Mouse (Mus musculus) heart, embryonic 15.5 days (tissue): ENCODE measurements around the gene Ap4s1. TPM values are rescaled to one million over a fixed set of nuclear protein-coding genes. Genes with fewer than 3 reads are reported as not detected.

Source experiments
- ATAC-seq: fragments of 200-750 bp; cut with Nextera tagmentation; replicated peaks from 2 replicates; pipeline ENCODE4 v1.8.0; 2017; ENCODE audit warnings: low read depth, moderate TSS enrichment; ENCODE audit not compliant: insufficient number of reproducible peaks, insufficient read depth, low FRiP score
- H3K27ac ChIP-seq: fragments of 300-500 bp; sonication (generic); 2 replicates; pipeline ENCODE4 v1.5.1; 2015; ENCODE audit warnings: mild to moderate bottlenecking, inconsistent platforms
- H3K27me3 ChIP-seq: fragments of 300-500 bp; sonication (generic); 2 replicates; pipeline ENCODE4 v1.6.1; 2015; ENCODE audit warnings: inconsistent platforms
- H3K36me3 ChIP-seq: fragments of 300-500 bp; sonication (generic); 2 replicates; pipeline ENCODE4 v1.6.1; 2015; ENCODE audit warnings: mild to moderate bottlenecking, inconsistent platforms
- H3K4me1 ChIP-seq: fragments of 300-500 bp; sonication (generic); replicated peaks from 2 replicates; pipeline ENCODE4 v1.6.1; 2015; ENCODE audit warnings: inconsistent platforms
- H3K4me2 ChIP-seq: fragments of 300-500 bp; sonication (generic); 2 replicates; pipeline ENCODE4 v1.6.1; 2015; ENCODE audit warnings: inconsistent platforms, mild to moderate bottlenecking, moderate library complexity
- H3K4me3 ChIP-seq: fragments of 300-500 bp; sonication (generic); 2 replicates; pipeline ENCODE4 v1.5.1; 2015; ENCODE audit warnings: mild to moderate bottlenecking, inconsistent platforms
- H3K9ac ChIP-seq: fragments of 300-500 bp; sonication (generic); 2 replicates; pipeline ENCODE4 v1.6.1; 2015; ENCODE audit warnings: mild to moderate bottlenecking, inconsistent platforms
- H3K9me3 ChIP-seq: fragments of 300-500 bp; sonication (generic); replicated peaks from 2 replicates; pipeline ENCODE4 v1.6.1; 2016; ENCODE audit warnings: inconsistent platforms
- WGBS: fragments of 180-500 bp; shearing (Covaris S2); methylation state at CpG from one replicate; pipeline ENCODE4 v1.1.7; 2015; ENCODE audit warnings: mixed read lengths; 5-methylcytosine and 5-hydroxymethylcytosine counted together
- polyA plus RNA-seq: library from polyadenylated mRNA; unstranded; fragments of >200 nt; fragmentation: Nextera tagmentation; extraction: Ambion mirVana; gene quantifications from 2 replicates; pipeline ENCODE4 v1.2.1, GENCODE M21; 2015

The Ap4s1 gene
- polyA plus RNA-seq, 1 experiment from 2014 or later = 37.5 TPM

DNA sequence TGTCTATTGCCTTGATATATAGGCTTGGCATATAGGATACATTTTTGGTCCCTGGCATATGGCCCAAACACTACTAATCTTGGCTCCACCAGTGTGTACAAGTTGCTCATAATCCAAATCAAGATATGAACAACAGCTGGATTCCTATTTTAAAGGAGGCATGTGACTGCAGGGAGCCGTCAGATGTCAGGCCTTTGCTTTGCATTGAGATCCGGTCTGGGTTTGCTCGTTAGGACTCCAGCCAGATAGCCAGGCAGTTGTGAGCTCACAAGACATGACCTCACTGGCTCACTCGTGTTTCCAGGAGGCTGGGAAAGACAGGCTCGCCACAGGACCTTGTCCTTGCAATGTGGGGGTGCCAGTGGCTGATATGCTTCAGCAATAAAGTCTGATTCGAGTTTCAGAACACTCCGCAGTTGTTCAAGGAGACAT lies 45.0 kb downstream of the Ap4s1 start:
- H3K9me3 ChIP-seq = no peaks in the 10 kb centered on the region
- peak; percentile 76; the same call in 1 of the 2 replicates for ATAC-seq
- H3K36me3 ChIP-seq = no peaks in the 10 kb centered on the region
- no peaks in the 10 kb centered on the region for H3K27me3 ChIP-seq
- H3K4me1 ChIP-seq = peaks cover 34% of the 10 kb centered on the region
- H3K9ac ChIP-seq = no peak overlapping the region
- H3K4me3 ChIP-seq = no peak overlapping the region
- no peak overlapping the region for H3K4me2 ChIP-seq
- WGBS = 29% methylated on average over 7 of the region's 7 CpGs
- peak overlapping the region; percentile 65 for H3K27ac ChIP-seq

DNA sequence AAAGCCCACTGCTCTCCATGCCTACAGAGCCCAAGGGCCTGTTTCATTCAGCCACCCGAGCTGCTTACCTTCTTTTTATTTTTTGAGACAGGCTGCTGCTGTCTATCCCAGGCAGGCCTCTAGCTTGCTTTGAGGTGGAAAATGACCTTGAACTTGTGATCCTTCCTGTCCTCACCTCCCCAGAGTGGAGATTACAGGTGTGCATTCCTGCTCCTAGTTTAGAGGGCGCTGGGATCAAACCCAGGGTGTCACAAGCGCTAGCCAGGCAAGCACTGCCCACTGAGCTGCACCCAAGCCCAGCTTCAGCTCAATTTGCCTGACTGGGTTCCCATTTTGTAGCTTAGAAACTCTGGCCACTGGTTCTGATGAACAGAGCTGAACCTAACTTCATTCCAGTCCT lies 45.5 kb downstream of the Ap4s1 start:
- 44% methylated on average over 3 of the region's 3 CpGs for WGBS
- Histone ChIP-seq H3K4me1 (peaks cover 34% of the 10 kb centered on the region), H3K9me3 (no peaks in the 10 kb centered on the region), H3K4me2 (no peak overlapping the region), H3K9ac (no peak overlapping the region), H3K4me3 (no peak overlapping the region), H3K27me3 (no peaks in the 10 kb centered on the region), H3K27ac (peak overlapping the region; percentile 65), H3K36me3 (0 out of 2 replicates have a peak, but pooled peaks cover 3% of the 10 kb centered on the region)
- ATAC-seq = no peak

DNA sequence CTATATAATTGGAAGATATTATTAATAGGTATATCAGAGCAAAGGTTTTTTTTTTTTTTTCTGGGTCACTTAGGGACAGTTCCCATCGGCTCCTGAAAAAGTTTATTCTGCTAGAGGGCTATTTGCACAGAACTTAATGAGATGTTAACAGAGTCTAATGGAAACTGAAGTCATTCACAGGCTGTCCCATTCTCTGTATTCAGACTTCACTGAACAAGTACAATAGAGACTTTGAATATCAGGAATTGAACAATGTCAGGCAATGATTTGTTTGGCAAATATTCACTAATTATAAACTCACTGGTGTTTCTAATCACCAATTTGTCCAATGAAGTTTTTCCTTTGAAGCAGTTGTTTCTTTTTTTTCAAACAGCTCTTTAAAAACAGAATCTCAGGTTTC lies 46.0 kb downstream of the Ap4s1 start:
- Histone ChIP-seq H3K9ac (no peak overlapping the region), H3K4me3 (no peak overlapping the region), H3K9me3 (no peaks in the 10 kb centered on the region), H3K27ac (peak overlapping the region; percentile 65), H3K36me3 (peaks cover 6% of the 10 kb centered on the region; the same call in 1 of the 2 replicates), H3K27me3 (no peaks in the 10 kb centered on the region), H3K4me1 (peaks cover 34% of the 10 kb centered on the region), H3K4me2 (no peak overlapping the region)
- 87% methylated on average over 1 of the region's 1 CpGs for WGBS
- ATAC-seq = no peak

DNA sequence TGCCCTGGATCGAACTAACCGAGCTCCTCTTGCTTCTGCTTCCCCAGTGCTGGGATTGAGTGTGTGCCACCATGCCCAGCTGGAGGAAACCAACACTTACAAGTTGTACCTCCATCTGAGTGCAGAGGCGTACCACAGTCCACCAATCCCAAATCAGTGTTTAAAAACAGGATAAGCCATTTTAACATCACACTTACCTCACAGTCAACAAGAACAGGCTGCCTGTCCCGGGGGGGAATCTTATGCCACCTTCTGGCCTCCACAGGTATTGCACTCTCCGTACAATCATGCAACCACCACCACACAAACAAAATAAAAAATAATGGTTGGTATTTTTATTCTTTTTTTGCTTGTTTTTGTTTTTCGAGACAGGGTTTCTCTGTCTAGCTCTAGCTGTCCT lies 50.9 kb downstream of the Ap4s1 start:
- Histone ChIP-seq H3K9me3 (no peaks in the 10 kb centered on the region), H3K4me2 (no peak overlapping the region), H3K4me3 (no peak overlapping the region), H3K27ac (no peak overlapping the region), H3K36me3 (peaks cover 46% of the 10 kb centered on the region), H3K9ac (no peak overlapping the region), H3K27me3 (no peaks in the 10 kb centered on the region), H3K4me1 (peaks cover 8% of the 10 kb centered on the region)
- ATAC-seq = no peak
- WGBS = 83% methylated on average over 6 of the region's 6 CpGs

DNA sequence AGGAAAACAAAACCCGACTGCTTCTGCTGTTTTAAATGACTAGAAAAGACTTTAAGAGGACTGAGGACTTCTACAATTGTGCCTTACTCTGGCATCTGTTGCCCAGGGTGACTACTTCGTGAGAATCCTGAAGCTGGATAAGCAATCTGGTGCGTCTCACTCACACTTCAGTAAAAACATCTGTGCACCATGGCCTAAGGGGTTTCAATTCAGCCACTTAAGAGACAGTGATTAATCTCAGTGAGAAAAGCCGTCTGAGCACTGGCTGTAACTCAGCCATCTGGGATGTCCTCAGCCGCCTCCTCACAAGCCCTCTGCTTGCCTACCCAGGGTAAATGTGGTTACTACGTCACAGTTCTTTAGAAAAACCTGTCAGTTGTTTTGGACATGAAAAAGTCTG lies 54.1 kb downstream of the Ap4s1 start:
- Histone ChIP-seq H3K27ac (no peak overlapping the region), H3K9ac (no peak overlapping the region), H3K27me3 (no peaks in the 10 kb centered on the region), H3K9me3 (no peaks in the 10 kb centered on the region), H3K4me2 (no peak overlapping the region), H3K36me3 (peaks cover 72% of the 10 kb centered on the region), H3K4me3 (no peak overlapping the region), H3K4me1 (no peaks in the 10 kb centered on the region)
- ATAC-seq = no peak
- 57% methylated on average over 6 of the region's 6 CpGs for WGBS

DNA sequence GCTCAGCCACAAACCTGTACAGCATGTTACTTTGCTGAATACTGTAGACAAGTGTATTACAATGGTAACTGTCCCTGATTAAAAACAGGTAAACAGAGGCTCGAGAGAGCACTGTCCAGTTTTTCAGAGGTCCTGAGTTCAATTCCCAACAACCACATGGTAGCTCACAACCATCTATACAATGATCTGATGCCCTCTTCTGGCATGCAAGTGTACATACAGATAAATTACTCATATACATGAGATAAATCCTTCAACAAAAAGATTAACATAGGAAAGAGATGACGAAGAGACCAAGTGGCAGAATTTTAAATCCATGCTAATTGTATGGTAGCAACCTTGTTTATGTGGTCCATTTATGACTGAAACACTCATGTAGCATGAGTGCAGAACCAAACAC lies 56.5 kb downstream of the Ap4s1 start:
- Histone ChIP-seq H3K9me3 (no peaks in the 10 kb centered on the region), H3K27me3 (no peaks in the 10 kb centered on the region), H3K36me3 (peaks cover 81% of the 10 kb centered on the region), H3K4me2 (no peak overlapping the region), H3K27ac (no peak overlapping the region), H3K4me1 (no peaks in the 10 kb centered on the region), H3K4me3 (no peak overlapping the region), H3K9ac (no peak overlapping the region)
- 84% methylated on average over 2 of the region's 2 CpGs for WGBS
- ATAC-seq = no peak

DNA sequence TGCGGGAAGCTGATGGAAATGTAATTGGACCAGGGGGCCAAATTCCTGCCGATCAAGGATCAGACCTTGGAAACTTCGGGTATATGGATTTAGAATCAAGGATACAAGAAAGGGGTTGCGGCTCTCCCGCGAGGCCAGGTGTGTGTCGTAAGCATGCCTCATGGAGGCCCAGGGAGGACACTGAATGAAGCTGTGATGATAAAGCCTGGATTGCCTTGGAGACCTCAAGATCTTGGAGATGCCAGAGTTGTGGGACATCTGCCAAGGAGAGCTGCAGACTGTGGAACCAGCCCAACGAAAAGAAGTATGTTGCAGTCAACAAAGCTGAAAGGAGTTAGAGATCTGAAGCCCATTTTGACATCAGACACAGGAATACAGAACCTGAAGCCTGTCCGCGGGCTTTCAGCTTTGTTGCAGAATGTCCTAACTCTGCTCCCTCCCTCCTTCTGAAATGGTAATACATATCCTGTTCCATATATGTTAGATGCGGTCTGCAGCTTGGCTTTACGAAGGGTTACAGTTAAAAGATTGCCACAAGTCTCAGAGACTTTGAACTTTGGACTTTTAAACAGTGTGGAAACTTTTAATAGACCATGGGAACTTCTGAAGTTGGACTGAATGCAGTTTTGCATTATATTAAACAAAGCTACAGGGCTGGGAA lies 65.2 kb downstream of the Ap4s1 start:
- Histone ChIP-seq H3K4me3 (no peak overlapping the region), H3K9me3 (no peaks in the 10 kb centered on the region), H3K36me3 (peaks cover 75% of the 10 kb centered on the region), H3K4me2 (no peak overlapping the region), H3K27me3 (no peaks in the 10 kb centered on the region), H3K4me1 (no peaks in the 10 kb centered on the region), H3K27ac (no peak overlapping the region), H3K9ac (no peak overlapping the region)
- 93% methylated on average over 12 of the region's 12 CpGs for WGBS
- ATAC-seq = no peak

DNA sequence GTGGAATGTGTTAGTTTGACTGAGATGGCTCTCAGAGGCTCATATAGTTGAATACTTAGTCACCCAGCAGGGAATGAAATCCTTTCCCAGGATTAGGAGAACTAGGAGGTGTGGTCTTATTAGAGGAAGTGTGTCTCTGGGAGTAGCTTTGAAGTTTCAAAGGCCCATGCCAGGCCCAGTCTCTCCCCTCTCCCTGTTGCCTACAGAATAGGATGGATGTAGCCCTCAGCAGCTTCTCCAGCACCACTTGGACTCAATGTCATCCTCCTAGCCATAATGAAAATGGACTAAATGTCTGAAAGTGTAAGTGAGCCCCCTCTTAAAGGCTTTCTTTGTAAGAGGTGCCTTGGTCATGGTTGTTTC lies 65.7 kb downstream of the Ap4s1 start:
- Histone ChIP-seq H3K36me3 (peaks cover 74% of the 10 kb centered on the region), H3K4me2 (no peak overlapping the region), H3K9ac (no peak overlapping the region), H3K27me3 (no peaks in the 10 kb centered on the region), H3K27ac (no peak overlapping the region), H3K4me1 (no peaks in the 10 kb centered on the region), H3K9me3 (no peaks in the 10 kb centered on the region), H3K4me3 (no peak overlapping the region)
- ATAC-seq = no peak

DNA sequence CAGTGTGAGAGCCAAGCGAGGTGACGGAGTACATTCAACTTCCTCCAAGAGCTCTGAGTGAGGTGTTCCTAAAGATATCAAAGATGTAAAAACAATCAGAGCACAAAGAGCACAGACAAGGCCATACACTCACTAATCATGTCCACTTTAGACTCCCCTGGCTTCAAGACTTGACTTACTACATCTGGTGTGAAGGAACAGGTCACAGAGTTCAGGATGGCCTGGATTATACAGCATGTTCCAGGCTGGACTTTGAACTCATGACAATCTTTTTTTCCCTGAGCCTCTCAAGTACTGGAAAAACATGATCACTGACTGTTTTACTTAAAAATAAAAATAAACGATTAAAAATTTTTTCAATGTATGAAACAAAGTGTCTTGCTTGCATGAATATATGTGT lies 68.5 kb downstream of the Ap4s1 start:
- no peak overlapping the region for H3K4me2 ChIP-seq
- ATAC-seq = no peak
- H3K4me1 ChIP-seq = no peaks in the 10 kb centered on the region
- no peaks in the 10 kb centered on the region for H3K27me3 ChIP-seq
- WGBS = 91% methylated on average over 3 of the region's 3 CpGs
- H3K36me3 ChIP-seq = peaks cover 76% of the 10 kb centered on the region
- H3K27ac ChIP-seq = no peak overlapping the region
- no peak overlapping the region for H3K9ac ChIP-seq
- no peaks in the 10 kb centered on the region for H3K9me3 ChIP-seq
- no peak overlapping the region for H3K4me3 ChIP-seq

DNA sequence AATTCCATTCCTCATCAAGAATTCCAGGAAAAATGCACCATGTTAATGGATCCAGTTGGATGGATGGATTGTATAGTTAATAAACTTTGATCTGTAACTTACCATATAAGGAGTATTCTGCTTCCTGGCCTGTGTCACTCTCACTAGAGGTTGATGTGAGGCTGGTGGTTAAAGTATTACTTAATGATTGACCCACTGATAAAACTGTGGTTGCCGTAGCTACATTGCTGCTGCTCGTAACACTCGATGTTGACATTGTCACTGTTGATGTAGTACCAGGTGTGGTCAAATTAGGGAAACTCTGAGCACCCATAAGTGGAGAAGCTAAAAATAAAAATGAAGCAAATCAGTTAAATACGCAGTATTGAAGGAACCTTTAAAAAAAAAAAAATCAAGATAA lies 76.6 kb downstream of the Ap4s1 start:
- no peak for ATAC-seq
- no peak overlapping the region for H3K27ac ChIP-seq
- no peak overlapping the region for H3K4me3 ChIP-seq
- H3K4me2 ChIP-seq = no peak overlapping the region
- 83% methylated on average over 4 of the region's 4 CpGs for WGBS
- H3K4me1 ChIP-seq = peaks cover 5% of the 10 kb centered on the region; the same call in 1 of the 2 replicates
- no peaks in the 10 kb centered on the region for H3K9me3 ChIP-seq
- no peaks in the 10 kb centered on the region for H3K27me3 ChIP-seq
- H3K36me3 ChIP-seq = peaks cover 60% of the 10 kb centered on the region
- no peak overlapping the region for H3K9ac ChIP-seq

DNA sequence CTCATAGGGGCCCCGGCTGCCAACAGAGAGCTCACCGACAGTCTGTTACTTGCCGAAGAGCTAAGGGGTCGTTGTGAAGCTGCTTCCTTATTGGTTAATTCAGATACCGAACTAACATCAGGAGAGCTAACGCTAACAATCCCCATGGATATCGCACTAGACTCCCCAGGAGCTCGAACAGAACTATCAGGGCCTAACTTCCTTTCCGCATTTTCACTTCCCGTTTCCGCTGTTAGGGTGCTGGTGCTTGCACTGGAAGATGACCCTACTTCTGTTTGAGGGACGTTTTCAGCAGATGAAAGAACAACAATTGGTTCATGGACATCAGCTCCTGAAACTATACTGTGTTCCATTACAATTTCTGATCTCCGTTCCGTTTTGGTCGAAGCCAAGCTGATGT lies 77.9 kb downstream of the Ap4s1 start:
- H3K9me3 ChIP-seq = no peaks in the 10 kb centered on the region
- H3K4me2 ChIP-seq = no peak overlapping the region
- WGBS = 92% methylated on average over 15 of the region's 15 CpGs
- no peak overlapping the region for H3K4me3 ChIP-seq
- H3K36me3 ChIP-seq = peaks cover 53% of the 10 kb centered on the region
- no peaks in the 10 kb centered on the region for H3K27me3 ChIP-seq
- H3K4me1 ChIP-seq = peaks cover 6% of the 10 kb centered on the region; the same call in 1 of the 2 replicates
- no peak overlapping the region for H3K27ac ChIP-seq
- no peak overlapping the region for H3K9ac ChIP-seq
- ATAC-seq = no peak

DNA sequence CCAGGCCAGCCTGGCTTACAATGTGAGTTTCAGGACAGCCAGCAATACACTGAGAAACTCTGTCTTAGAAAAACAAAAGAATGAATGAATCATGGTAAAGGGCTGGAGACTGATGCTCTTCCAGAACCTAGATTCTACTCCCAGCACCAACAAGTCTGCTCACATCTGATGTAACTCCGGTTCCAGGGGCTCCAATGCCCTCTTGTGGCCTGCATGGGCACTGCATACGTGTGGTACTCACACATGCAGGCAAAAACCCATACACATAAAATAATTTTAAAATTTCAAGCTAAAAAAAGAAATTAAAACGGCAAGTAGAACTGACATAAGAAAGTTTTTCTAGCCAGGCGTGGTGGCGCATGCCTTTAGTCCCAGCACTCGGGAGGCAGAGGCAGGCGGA lies 94.0 kb downstream of the Ap4s1 start:
- Histone ChIP-seq H3K9ac (no peak overlapping the region), H3K27me3 (no peaks in the 10 kb centered on the region), H3K4me3 (no peak overlapping the region), H3K9me3 (no peaks in the 10 kb centered on the region), H3K27ac (no peak overlapping the region), H3K36me3 (peaks cover 80% of the 10 kb centered on the region), H3K4me2 (no peak overlapping the region), H3K4me1 (no peaks in the 10 kb centered on the region)
- no peak for ATAC-seq
- 93% methylated on average over 7 of the region's 7 CpGs for WGBS
